Mouse (Mus musculus) midbrain, embryonic 14.5 days (tissue): Measurements from ENCODE around the gene Morn3. TPM values are rescaled to one million over a fixed set of nuclear protein-coding genes. Genes with fewer than 3 reads are reported as not detected.

Source experiments
- ATAC-seq: fragments of 200-750 bp; cut with Nextera tagmentation; 2 replicates; pipeline ENCODE4 v1.8.0; 2017; ENCODE audit warnings: moderate number of reproducible peaks, moderate library complexity; ENCODE audit not compliant: low FRiP score, low TSS enrichment
- DNase-seq: peaks from one replicate; pipeline ENCODE4 v3.0.0-alpha.2; 2015
- H3K27ac ChIP-seq: fragments of 300-500 bp; sonication (generic); replicated peaks from 2 replicates; pipeline ENCODE4 v1.5.1; 2014; ENCODE audit warnings: mild to moderate bottlenecking, low read depth, low read length, moderate library complexity
- H3K27me3 ChIP-seq: fragments of 300-500 bp; sonication (generic); 2 replicates; pipeline ENCODE4 v1.6.1; 2014; ENCODE audit warnings: low read length, control low read depth, mixed read lengths; ENCODE audit not compliant: control insufficient read depth, insufficient read depth
- H3K36me3 ChIP-seq: fragments of 300-500 bp; sonication (generic); 2 replicates; pipeline ENCODE4 v1.6.1; 2014; ENCODE audit warnings: low read length, control low read depth; ENCODE audit not compliant: control insufficient read depth, insufficient read depth
- H3K4me1 ChIP-seq: fragments of 300-500 bp; sonication (generic); 2 replicates; pipeline ENCODE4 v1.6.1; 2014; ENCODE audit warnings: mild to moderate bottlenecking, antibody characterized with exemption, low read length, control low read depth; ENCODE audit not compliant: control insufficient read depth, insufficient read depth
- H3K4me2 ChIP-seq: fragments of 300-500 bp; sonication (generic); 2 replicates; pipeline ENCODE4 v1.6.1; 2014; ENCODE audit warnings: mild to moderate bottlenecking, low read length, moderate library complexity
- H3K4me3 ChIP-seq: fragments of 300-500 bp; sonication (generic); replicated peaks from 2 replicates; pipeline ENCODE4 v1.5.1; 2014; ENCODE audit warnings: low read depth, low read length
- H3K9ac ChIP-seq: fragments of 300-500 bp; sonication (generic); replicated peaks from 2 replicates; pipeline ENCODE4 v1.6.1; 2014; ENCODE audit warnings: mild to moderate bottlenecking, low read length, moderate library complexity
- H3K9me3 ChIP-seq: fragments of 300-500 bp; sonication (generic); 2 replicates; pipeline ENCODE4 v1.6.1; 2016; ENCODE audit warnings: low read length, control low read depth, mixed read lengths; ENCODE audit not compliant: control insufficient read depth
- WGBS: fragments of 180-500 bp; shearing (Covaris S2); extraction: QIAGEN DNeasy Blood & Tissue Kit; methylation state at CpG from one replicate; pipeline ENCODE4 v1.1.7; 2014; 5-methylcytosine and 5-hydroxymethylcytosine counted together
- polyA plus RNA-seq: library from polyadenylated mRNA; unstranded; fragments of >200 nt; fragmentation: Nextera tagmentation; extraction: Ambion mirVana; gene quantifications from 2 replicates; pipeline ENCODE4 v1.2.1, GENCODE M21; 2014

The Morn3 gene
- polyA plus RNA-seq, 1 experiment from 2014 or later = not detected

DNA sequence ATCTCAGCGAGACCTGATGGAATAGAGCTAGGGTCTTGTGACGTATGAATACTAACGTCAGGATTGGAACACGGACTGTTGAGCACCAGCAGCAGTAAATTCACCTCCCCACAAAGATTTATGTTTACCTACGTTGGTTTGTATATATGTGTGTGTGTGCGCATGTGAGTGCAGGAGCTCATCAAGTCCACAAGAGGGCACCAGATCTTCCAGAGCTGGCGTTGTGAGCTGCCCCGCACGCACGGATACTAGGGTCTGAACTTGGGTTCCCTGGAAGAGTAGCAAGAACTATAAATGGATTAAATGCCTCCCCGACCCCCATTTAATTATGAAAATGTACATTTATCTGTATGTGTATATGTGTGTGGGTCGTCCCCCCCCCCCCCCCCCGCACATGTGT lies 33.7 kb upstream of the Morn3 start:
- ATAC-seq = no peak
- no peaks in the 10 kb centered on the region for H3K36me3 ChIP-seq
- H3K4me2 ChIP-seq = no peak overlapping the region
- DNase-seq = no peak
- H3K9me3 ChIP-seq = no peaks in the 10 kb centered on the region
- 98% methylated on average over 13 of the region's 13 CpGs for WGBS
- no peak overlapping the region for H3K9ac ChIP-seq
- H3K27me3 ChIP-seq = no peaks in the 10 kb centered on the region
- peaks cover 13% of the 10 kb centered on the region for H3K4me1 ChIP-seq
- H3K4me3 ChIP-seq = no peak overlapping the region
- H3K27ac ChIP-seq = no peak overlapping the region

DNA sequence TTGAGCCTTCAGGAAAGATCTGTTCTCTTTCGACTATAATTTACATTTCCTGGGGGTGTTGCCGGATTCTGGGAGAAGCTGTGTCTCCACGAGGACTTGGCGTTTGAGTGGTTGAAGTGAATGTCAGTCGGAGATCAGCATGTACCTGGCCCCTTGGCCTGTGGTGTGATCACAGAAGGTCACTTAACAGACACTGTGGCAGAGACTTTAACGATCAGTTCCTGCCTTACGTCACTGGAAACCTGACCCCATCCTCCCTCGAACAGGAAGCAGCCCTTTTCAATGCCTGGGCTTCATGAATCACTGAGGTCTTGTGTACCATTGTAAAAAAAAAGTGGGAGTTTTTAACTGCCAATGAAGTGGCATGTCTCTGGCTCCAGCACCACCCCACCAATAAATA lies 33.2 kb upstream of the Morn3 start:
- Histone ChIP-seq H3K9ac (no peak overlapping the region), H3K36me3 (no peaks in the 10 kb centered on the region), H3K4me1 (peaks cover 14% of the 10 kb centered on the region), H3K4me3 (no peak overlapping the region), H3K27me3 (no peaks in the 10 kb centered on the region), H3K4me2 (no peak overlapping the region), H3K9me3 (no peaks in the 10 kb centered on the region), H3K27ac (no peak overlapping the region)
- ATAC-seq = no peak
- DNase-seq = no peak
- WGBS = 92% methylated on average over 8 of the region's 8 CpGs

DNA sequence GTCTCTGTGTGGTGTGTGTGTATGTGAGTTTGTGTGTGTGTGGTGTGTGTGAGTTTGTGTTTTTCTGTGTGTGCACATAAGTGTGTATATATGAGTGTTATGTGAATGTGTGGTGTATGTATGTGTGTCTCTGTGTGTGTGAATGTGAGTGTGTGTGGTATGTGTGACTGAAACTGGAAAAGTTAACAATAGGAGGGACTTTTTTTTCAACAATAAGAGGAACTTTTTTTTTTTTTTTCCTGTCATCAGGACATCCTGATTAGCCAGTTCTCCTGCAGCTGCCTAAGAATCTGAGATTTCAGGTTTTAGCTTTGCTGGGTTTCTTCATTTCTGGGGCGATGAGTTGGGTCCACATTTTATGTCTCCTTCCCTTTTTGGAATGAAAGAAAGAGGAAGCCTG lies 32.8 kb upstream of the Morn3 start:
- no peak overlapping the region for H3K27ac ChIP-seq
- no peaks in the 10 kb centered on the region for H3K36me3 ChIP-seq
- no peak for ATAC-seq
- no peak for DNase-seq
- H3K4me3 ChIP-seq = no peak overlapping the region
- whole genome bisulfite sequencing = 91% methylated on average over 1 of the region's 1 CpGs
- H3K9ac ChIP-seq = no peak overlapping the region
- no peaks in the 10 kb centered on the region for H3K9me3 ChIP-seq
- no peak overlapping the region for H3K4me2 ChIP-seq
- no peaks in the 10 kb centered on the region for H3K27me3 ChIP-seq
- H3K4me1 ChIP-seq = peaks cover 14% of the 10 kb centered on the region

DNA sequence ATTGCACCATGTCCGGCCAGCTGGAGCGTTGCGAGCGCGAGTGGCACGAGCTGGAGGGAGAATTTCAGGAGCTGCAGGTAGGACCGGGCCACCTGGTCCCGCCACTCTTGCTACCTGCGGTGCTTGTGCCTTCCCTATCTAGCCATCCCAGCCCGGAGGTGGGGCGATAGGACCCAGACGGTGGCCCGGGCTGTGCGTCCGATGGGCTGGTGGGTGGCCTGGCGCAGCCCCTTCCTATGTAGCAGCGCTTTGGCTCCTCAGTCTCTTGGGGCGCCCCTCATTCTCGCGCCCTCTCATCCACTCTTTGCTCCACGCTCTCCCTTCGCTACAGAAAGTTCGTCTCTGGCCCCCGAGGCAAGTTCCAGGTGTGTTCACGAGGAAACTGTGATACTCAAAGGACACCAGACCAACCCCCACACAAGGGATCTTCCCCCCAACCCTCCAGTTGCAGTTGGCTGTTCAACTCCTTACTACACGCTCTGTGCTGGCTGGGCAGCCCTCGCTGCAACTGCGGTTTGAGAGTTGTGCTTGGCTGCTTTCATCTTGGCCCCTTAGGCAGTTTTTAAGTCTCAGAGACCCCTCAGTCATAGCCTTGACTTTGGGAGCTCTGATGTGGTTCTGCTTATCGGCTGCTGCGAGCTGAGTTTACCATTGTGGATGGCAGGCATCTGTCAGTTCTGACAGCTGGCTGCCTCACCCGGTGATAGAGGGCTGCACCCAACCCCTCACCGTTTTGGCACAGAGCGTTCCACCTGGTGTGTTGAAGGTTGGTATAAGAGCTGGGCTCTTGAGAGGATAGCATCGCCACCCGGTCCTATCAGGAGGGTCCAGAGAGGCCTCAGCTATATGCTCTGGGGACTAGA lies 29.8 kb upstream of the Morn3 start:
- H3K9ac ChIP-seq = peak overlapping the region; percentile 70
- H3K4me3 ChIP-seq = peak overlapping the region; percentile 78
- WGBS = 5% methylated on average over 34 of the region's 35 CpGs
- peak overlapping the region; percentile 96 for H3K4me2 ChIP-seq
- H3K4me1 ChIP-seq = peaks cover 14% of the 10 kb centered on the region
- H3K27me3 ChIP-seq = no peaks in the 10 kb centered on the region
- H3K9me3 ChIP-seq = no peaks in the 10 kb centered on the region
- ATAC-seq (peak; percentile 81), DNase-seq (peak; percentile 72)
- H3K36me3 ChIP-seq = no peaks in the 10 kb centered on the region
- peak overlapping the region; percentile 64; the same call in 1 of the 2 replicates for H3K27ac ChIP-seq

DNA sequence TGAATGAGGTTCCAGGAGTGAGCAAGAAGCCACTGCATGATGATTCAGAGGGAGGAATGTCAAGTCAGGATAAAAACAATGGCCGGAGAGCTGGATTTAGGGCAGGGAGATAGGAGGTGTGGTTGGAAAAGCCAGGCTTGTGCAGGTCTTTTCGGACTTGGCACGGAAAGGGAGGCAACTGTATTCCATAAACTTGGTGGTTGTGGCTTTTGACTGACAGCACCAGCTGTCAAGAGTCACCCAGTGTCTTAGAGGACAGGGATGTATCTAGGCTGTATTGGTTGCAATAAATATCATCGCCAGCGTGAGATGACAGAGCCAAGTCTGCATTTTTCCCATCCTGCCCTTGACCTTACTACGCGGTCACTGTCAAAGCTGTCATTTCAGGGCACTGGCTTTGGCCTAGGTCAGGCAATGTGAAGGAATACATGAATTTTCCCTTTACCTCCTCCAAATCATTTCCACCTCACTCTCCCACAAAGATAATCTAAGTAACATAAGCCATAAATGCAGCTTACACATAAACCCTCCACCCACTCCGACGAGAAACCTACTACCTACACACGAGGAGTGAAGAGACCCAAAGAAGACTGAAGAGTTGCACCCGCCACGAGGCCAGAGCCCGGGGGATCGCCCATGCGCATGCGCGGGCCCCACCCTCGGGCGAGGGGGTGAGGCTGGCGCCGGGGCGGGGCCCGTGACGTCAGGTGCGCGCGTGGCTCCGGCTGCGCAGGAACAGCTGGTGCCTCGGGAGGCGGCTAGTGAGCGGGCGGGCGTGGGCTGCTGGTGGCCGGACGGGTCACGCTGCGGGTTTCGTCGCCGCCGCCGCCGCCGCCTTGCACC lies 29.0 kb upstream of the Morn3 start:
- H3K4me3 ChIP-seq = peak overlapping the region; percentile 78
- peaks cover 14% of the 10 kb centered on the region for H3K4me1 ChIP-seq
- H3K36me3 ChIP-seq = no peaks in the 10 kb centered on the region
- ATAC-seq (peak; percentile 85), DNase-seq (peak; percentile 97)
- 8% methylated on average over 45 of the region's 45 CpGs for WGBS
- H3K27ac ChIP-seq = peak overlapping the region; percentile 64; the same call in 1 of the 2 replicates
- peak overlapping the region; percentile 70 for H3K9ac ChIP-seq
- H3K9me3 ChIP-seq = no peaks in the 10 kb centered on the region
- H3K27me3 ChIP-seq = no peaks in the 10 kb centered on the region
- H3K4me2 ChIP-seq = peak overlapping the region; percentile 96

DNA sequence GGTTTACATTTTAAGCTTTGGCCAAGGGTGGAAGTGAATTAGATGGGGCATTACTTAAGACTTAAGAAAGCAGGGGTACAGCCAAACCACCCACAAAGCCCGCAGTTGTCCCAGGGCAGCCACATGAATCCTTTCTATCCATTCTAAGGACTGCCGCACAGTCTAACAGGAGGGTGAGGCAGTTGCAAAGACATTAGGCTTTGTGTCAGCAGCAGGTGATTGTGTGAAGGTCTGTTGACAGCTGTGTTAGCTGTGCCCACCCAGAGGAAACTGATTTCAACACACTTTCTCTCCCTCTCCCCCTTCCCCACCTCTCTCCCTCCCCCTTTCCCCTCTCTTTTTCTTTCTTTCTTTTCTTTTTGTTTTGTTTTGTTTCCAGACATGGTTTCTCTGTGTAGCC lies 21.9 kb upstream of the Morn3 start:
- 79% methylated on average over 2 of the region's 2 CpGs for WGBS

DNA sequence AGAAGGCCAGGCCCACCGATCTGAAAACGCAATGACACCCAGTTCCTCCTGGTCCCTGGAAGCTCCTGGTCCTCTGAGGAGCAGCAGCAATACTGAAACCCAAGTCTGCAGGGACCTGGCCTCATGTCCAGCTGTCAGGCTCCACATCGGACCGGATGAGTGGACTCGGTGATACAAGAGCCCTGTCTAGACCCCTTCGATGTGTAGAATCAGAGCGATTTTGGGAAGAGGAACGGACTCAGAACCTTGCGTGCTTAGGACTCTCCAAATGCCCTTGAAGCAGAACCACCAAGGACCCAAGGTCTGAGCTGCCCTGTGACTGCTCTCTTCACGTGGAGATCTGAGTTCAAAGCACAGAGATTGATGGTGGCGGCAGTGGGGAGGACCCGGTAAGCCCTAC lies 21.3 kb upstream of the Morn3 start, which contains the start of gene Tmem120b:
Tmem120b (plus strand) TSS at position 301 of the 400 bp plus-strand sequence.
- Histone ChIP-seq H3K4me3 (no peak within 1 kb of the TSS), H3K27me3 (no peaks in the 10 kb centered on the region), H3K4me1 (no peaks in the 10 kb centered on the region), H3K4me2 (no peak within 1 kb of the TSS), H3K27ac (no peak within 1 kb of the TSS), H3K9me3 (no peaks in the 10 kb centered on the region), H3K9ac (no peak within 1 kb of the TSS), H3K36me3 (no peaks in the 10 kb centered on the region)
- no peak for DNase-seq
- WGBS = 88% methylated on average over 12 of the region's 12 CpGs
- no peak for ATAC-seq

More for the DNA sequence above, 21.9 kb upstream of the Morn3 start:
- Histone ChIP-seq H3K27me3 (no peaks in the 10 kb centered on the region), H3K4me2 (no peak overlapping the region), H3K27ac (no peak overlapping the region), H3K9ac (no peak overlapping the region), H3K36me3 (no peaks in the 10 kb centered on the region), H3K9me3 (no peaks in the 10 kb centered on the region), H3K4me1 (no peaks in the 10 kb centered on the region), H3K4me3 (no peak overlapping the region)
- no peak for DNase-seq
- no peak for ATAC-seq

DNA sequence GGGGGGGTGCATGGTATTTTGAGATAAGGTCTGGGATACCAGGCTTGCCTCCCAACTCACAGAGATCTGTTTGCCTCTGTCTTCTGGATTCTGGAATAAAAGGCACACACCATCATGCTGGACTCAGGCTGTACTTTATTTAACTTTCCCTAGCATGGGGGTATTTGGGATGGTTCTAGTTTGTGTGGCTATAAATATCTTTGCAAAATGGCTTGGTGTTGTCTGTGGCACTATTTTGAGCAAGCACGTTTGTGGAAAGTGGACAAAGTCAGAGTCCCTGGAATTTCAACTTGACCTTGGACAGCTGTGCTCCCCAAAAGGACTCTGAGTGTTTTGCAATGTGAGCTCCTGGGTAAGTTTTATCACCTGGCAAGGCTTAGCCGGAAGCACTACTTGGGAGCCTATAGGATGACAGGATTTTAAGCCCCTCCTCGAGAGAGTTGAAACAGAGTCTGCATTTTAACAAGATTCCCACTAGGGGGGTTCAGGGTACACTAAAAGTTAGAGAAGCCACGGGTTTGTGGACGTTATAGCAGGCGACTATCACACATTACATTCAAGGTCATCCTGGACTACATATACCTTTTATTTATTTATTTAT lies 20.7 kb upstream of the Morn3 start:
- DNase-seq (peak; percentile 66), ATAC-seq (no peak)
- Histone ChIP-seq H3K9ac (no peak overlapping the region), H3K4me3 (no peak overlapping the region), H3K36me3 (no peaks in the 10 kb centered on the region), H3K9me3 (no peaks in the 10 kb centered on the region), H3K27me3 (no peaks in the 10 kb centered on the region), H3K4me1 (no peaks in the 10 kb centered on the region), H3K4me2 (no peak overlapping the region), H3K27ac (no peak overlapping the region)
- WGBS = 25% methylated on average over 6 of the region's 6 CpGs
